Mouse (Mus musculus) intestine, postnatal 0 days (tissue): ENCODE results near the gene Tns1. TPM values are rescaled to one million over a fixed set of nuclear protein-coding genes. Genes with fewer than 3 reads are reported as not detected.

ENCODE experiments used
- ATAC-seq: fragments of 200-750 bp; cut with Nextera tagmentation; 2 replicates; pipeline ENCODE4 v1.8.0; 2017; ENCODE audit warnings: mild to moderate bottlenecking, moderate TSS enrichment, moderate library complexity
- H3K27ac ChIP-seq: fragments of 300-500 bp; sonication (generic); 2 replicates; pipeline ENCODE4 v1.5.1; 2014; ENCODE audit warnings: mild to moderate bottlenecking, low read depth, low read length, moderate library complexity
- H3K27me3 ChIP-seq: fragments of 300-500 bp; sonication (generic); replicated peaks from 2 replicates; pipeline ENCODE4 v1.6.1; 2014; ENCODE audit warnings: low read length, mixed read lengths; ENCODE audit not compliant: control insufficient read depth, insufficient read depth
- H3K36me3 ChIP-seq: fragments of 300-500 bp; sonication (generic); 2 replicates; pipeline ENCODE4 v1.6.1; 2014; ENCODE audit warnings: mild to moderate bottlenecking, moderate library complexity; ENCODE audit not compliant: control insufficient read depth, insufficient read depth
- H3K4me1 ChIP-seq: fragments of 300-500 bp; sonication (generic); replicated peaks from 2 replicates; pipeline ENCODE4 v1.6.1; 2014; ENCODE audit warnings: antibody characterized with exemption, low read length, mixed read lengths; ENCODE audit not compliant: control insufficient read depth, insufficient read depth
- H3K4me2 ChIP-seq: fragments of 300-500 bp; sonication (generic); replicated peaks from 2 replicates; pipeline ENCODE4 v1.6.1; 2014; ENCODE audit warnings: low read depth, mild to moderate bottlenecking, moderate library complexity
- H3K4me3 ChIP-seq: fragments of 300-500 bp; sonication (generic); 2 replicates; pipeline ENCODE4 v1.5.1; 2014; ENCODE audit warnings: low read depth, low read length
- H3K9ac ChIP-seq: fragments of 300-500 bp; sonication (generic); 2 replicates; pipeline ENCODE4 v1.6.1; 2014; ENCODE audit warnings: mild to moderate bottlenecking, low read depth, low read length
- H3K9me3 ChIP-seq: fragments of 300-500 bp; sonication (generic); 2 replicates; pipeline ENCODE4 v1.6.1; 2016; ENCODE audit warnings: mixed run types; ENCODE audit not compliant: control insufficient read depth
- CTCF ChIP-seq: sonication (generic); IDR thresholded peaks from 2 replicates; pipeline ENCODE4 v1.5.1; 2016; ENCODE audit warnings: low read depth, mild to moderate bottlenecking, control low read depth, antibody characterized with exemption, moderate library complexity
- WGBS: fragments of 180-500 bp; shearing (Covaris S2); extraction: QIAGEN DNeasy Blood & Tissue Kit; methylation state at CpG from one replicate; pipeline ENCODE4 v1.1.7; 2014; 5-methylcytosine and 5-hydroxymethylcytosine counted together
- polyA plus RNA-seq: library from polyadenylated mRNA; unstranded; fragments of >200 nt; fragmentation: Nextera tagmentation; extraction: Ambion mirVana; gene quantifications from 2 replicates; pipeline ENCODE4 v1.2.1, GENCODE M21; 2015

Gene Tns1
- polyA plus RNA-seq, 1 experiment from 2014 or later = 21.5 TPM

GRCm38 (mm10) chr1:73910701-73911100, 213.5 kb downstream of the Tns1 start:
- Histone ChIP-seq H3K27ac (no peak overlapping the region), H3K4me1 (no peaks in the 10 kb centered on the region), H3K4me2 (no peak overlapping the region), H3K27me3 (no peaks in the 10 kb centered on the region), H3K9ac (no peak overlapping the region), H3K36me3 (peaks cover 6% of the 10 kb centered on the region), H3K4me3 (no peak overlapping the region), H3K9me3 (no peaks in the 10 kb centered on the region)
- ATAC-seq = no peak
- 89% methylated on average over 8 of the region's 8 CpGs for WGBS
- no peak for TF ChIP-seq CTCF

- WGBS = 87% methylated on average over 8 of the region's 8 CpGs
- H3K4me2 ChIP-seq = no peak overlapping the region
- no peak for ATAC-seq
Measured at GRCm38 (mm10) chr1:73910111-73910510, 214.1 kb downstream of the Tns1 start.

GRCm38 (mm10) chr1:73909191-73909983, 214.9 kb downstream of the Tns1 start:
- Histone ChIP-seq H3K9me3 (no peaks in the 10 kb centered on the region), H3K4me3 (no peak overlapping the region), H3K4me1 (no peaks in the 10 kb centered on the region), H3K27ac (no peak overlapping the region), H3K27me3 (no peaks in the 10 kb centered on the region), H3K4me2 (no peak overlapping the region), H3K9ac (no peak overlapping the region), H3K36me3 (no peaks in the 10 kb centered on the region; the same call in 1 of the 2 replicates)
- ATAC-seq = no peak
- no peak for TF ChIP-seq CTCF
- WGBS = 52% methylated on average over 2 of the region's 2 CpGs

More at GRCm38 (mm10) chr1:73910111-73910510, 214.1 kb downstream of the Tns1 start:
- Histone ChIP-seq H3K4me3 (no peak overlapping the region), H3K9ac (no peak overlapping the region), H3K27me3 (no peaks in the 10 kb centered on the region), H3K9me3 (no peaks in the 10 kb centered on the region), H3K36me3 (peaks cover under 1% of the 10 kb centered on the region; the same call in 1 of the 2 replicates), H3K27ac (no peak overlapping the region), H3K4me1 (no peaks in the 10 kb centered on the region)
- TF ChIP-seq CTCF = no peak

- Histone ChIP-seq H3K4me3 (no peak overlapping the region), H3K4me2 (no peak overlapping the region), H3K36me3 (no peaks in the 10 kb centered on the region), H3K9ac (no peak overlapping the region), H3K27ac (no peak overlapping the region), H3K27me3 (no peaks in the 10 kb centered on the region), H3K9me3 (no peaks in the 10 kb centered on the region), H3K4me1 (no peaks in the 10 kb centered on the region)
- whole genome bisulfite sequencing = 76% methylated on average over 13 of the region's 13 CpGs
- no peak for TF ChIP-seq CTCF
- no peak for ATAC-seq
Measured at GRCm38 (mm10) chr1:73908081-73908960, 215.9 kb downstream of the Tns1 start.

- Histone ChIP-seq H3K4me1 (no peaks in the 10 kb centered on the region), H3K4me3 (no peak overlapping the region), H3K9me3 (no peaks in the 10 kb centered on the region), H3K27me3 (no peaks in the 10 kb centered on the region), H3K4me2 (no peak overlapping the region), H3K36me3 (no peaks in the 10 kb centered on the region), H3K9ac (no peak overlapping the region), H3K27ac (no peak overlapping the region)
- 92% methylated on average over 28 of the region's 28 CpGs for WGBS
- TF ChIP-seq CTCF = no peak
- no peak for ATAC-seq
Measured at GRCm38 (mm10) chr1:73907166-73907565, 217.1 kb downstream of the Tns1 start.

- H3K27me3 ChIP-seq = no peaks in the 10 kb centered on the region
- H3K4me3 ChIP-seq = no peak overlapping the region
- no peak for ATAC-seq
- no peaks in the 10 kb centered on the region for H3K9me3 ChIP-seq
- H3K9ac ChIP-seq = no peak overlapping the region
- no peak overlapping the region for H3K27ac ChIP-seq
- TF ChIP-seq CTCF = no peak
- WGBS = 48% methylated on average over 6 of the region's 6 CpGs
- no peaks in the 10 kb centered on the region for H3K36me3 ChIP-seq
- H3K4me1 ChIP-seq = no peaks in the 10 kb centered on the region
- no peak overlapping the region for H3K4me2 ChIP-seq
Measured at GRCm38 (mm10) chr1:73906376-73906775, 217.9 kb downstream of the Tns1 start.
